Mouse (Mus musculus): ENCODE measurements at regions not wholly inside any gene's neighbourhood (a gene's known extent, or its start where the extent isn't known, plus 50 kb on each side); places are given as distances from the start of the nearest gene placed in this dataset.

DNA sequence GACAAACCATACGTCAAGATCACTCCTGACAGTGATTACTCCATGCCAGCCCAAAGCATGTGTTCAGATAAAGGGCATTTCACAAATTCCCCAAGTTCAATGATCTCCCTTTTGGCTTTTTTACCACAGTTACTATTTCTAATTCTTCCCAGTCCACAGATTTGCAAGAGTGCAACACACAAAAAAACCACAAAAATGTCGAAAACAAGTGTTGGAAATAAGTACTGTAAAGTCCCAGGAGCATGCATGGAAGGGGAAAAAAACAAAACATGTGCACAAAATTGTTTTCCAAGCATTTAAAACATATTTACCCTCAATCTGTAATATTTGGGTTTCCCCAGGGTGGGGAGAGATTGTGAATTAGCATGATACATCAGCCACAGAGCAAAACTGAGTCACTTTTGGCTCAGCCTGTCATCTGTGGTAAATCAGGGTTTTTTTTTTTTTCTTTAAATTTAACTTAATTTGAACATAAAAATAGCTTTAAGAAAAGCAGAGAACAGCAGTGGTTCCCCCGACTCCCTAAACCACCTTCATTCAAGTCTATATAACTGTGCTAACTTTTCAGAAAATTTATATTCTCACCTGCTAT lies 351.3 kb upstream of the Intu start:
- Histone ChIP-seq H3K27me3 (ENCODE audit: control insufficient read depth, insufficient read depth, low read length) (no peaks in the 10 kb centered on the region), H3K79me2 (ENCODE audit: control insufficient read depth, insufficient read depth, low read length) (no peaks in the 10 kb centered on the region), H3K27ac (replicated peaks; ENCODE audit: insufficient read depth, low read depth, low read length) (no peak overlapping the region), H3K36me3 (ENCODE audit: control insufficient read depth, insufficient read depth, low read length) (no peaks in the 10 kb centered on the region), H3K9ac (ENCODE audit: low read depth, low read length) (no peak overlapping the region), H3K4me3 (ENCODE audit: insufficient read depth, low read depth, low read length) (no peak overlapping the region), H3K4me1 (ENCODE audit: control insufficient read depth, insufficient read depth, low read length) (no peaks in the 10 kb centered on the region)
- WGBS = 71% methylated on average over 3 of the region's 3 CpGs
- no peak for TF ChIP-seq CTCF (IDR thresholded peaks at IDR 0.05; ENCODE audit: low read depth, low read length)
- no peak for TF ChIP-seq POLR2A (IDR thresholded peaks at IDR 0.05; ENCODE audit: extremely low read depth, insufficient read depth, low read length)
- DNase-seq (ENCODE audit: extremely low read depth, low read depth, low spot score) = no peak

DNA sequence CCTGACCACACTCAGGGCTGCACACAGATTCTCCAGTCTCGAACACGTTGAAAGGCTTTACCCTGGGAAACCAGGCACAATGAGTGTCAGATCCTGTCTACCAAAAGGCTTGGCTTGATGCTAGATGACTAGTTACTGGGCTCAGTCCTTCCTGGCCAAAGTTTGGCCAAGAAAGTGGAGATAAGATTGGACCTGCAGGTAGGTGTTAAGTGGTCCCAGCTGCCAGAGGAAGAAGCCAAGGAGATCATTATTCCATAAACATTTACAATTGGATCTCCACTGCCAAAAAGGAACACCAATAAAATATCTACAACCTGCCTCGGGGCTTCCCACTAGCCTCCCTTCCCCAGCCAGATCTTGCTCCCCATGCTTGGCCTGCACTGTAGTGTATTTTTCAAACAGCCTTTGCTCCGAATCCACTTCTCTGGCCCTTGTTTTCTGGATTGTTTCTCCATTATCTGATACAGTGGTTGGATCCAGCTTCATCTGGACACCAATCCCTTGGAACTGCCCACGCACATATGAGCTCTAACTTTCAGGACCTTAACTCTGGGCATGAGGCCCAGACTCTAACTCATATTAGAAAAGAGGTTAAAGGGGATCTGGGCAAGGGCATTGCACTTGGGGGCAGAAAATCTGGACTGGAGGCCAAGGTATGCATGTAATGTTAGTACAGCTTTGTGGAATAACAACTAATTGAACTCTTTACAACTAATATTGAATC lies 345.3 kb upstream of the Intu start:
- no peak overlapping the region for H3K27ac ChIP-seq (replicated peaks; ENCODE audit: insufficient read depth, low read depth, low read length)
- no peaks in the 10 kb centered on the region for H3K79me2 ChIP-seq (ENCODE audit: control insufficient read depth, insufficient read depth, low read length)
- H3K36me3 ChIP-seq (ENCODE audit: control insufficient read depth, insufficient read depth, low read length) = no peaks in the 10 kb centered on the region
- H3K27me3 ChIP-seq (ENCODE audit: control insufficient read depth, insufficient read depth, low read length) = no peaks in the 10 kb centered on the region
- peaks cover 2% of the 10 kb centered on the region for H3K4me1 ChIP-seq (ENCODE audit: control insufficient read depth, insufficient read depth, low read length)
- H3K4me3 ChIP-seq (ENCODE audit: insufficient read depth, low read depth, low read length) = no peak overlapping the region
- H3K9ac ChIP-seq (ENCODE audit: low read depth, low read length) = no peak overlapping the region
- TF ChIP-seq CTCF (IDR thresholded peaks at IDR 0.05; ENCODE audit: low read depth, low read length) (no peak), POLR2A (IDR thresholded peaks at IDR 0.05; ENCODE audit: extremely low read depth, insufficient read depth, low read length) (no peak)
- DNase-seq (ENCODE audit: extremely low read depth, low read depth, low spot score) = peak; percentile 20
- WGBS = 51% methylated on average over 5 of the region's 5 CpGs

DNA sequence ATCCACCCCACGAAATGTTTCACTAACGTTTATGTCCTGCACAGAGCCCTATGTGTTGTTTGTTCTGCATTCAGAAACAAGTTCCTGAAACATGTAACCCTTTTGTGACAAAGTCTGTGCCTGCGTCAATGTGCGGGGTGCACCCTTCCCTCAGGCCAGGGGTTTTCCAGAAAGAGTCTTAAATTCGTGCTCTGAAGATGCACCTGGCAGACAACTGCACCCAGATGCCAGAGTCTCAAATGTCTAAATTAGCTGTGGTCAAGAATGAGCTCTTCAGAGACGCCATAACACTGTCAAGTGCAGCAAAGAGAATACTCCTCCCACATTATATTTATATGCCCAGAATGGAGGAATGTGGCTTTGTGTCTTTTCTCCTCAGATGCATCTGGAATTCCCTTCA lies 341.6 kb upstream of the Intu start:
- TF ChIP-seq POLR2A (IDR thresholded peaks at IDR 0.05; ENCODE audit: extremely low read depth, insufficient read depth, low read length) (no peak), CTCF (IDR thresholded peaks at IDR 0.05; ENCODE audit: low read depth, low read length) (no peak)
- WGBS = 85% methylated on average over 6 of the region's 6 CpGs
- no peak for DNase-seq (ENCODE audit: extremely low read depth, low read depth, low spot score)

DNA sequence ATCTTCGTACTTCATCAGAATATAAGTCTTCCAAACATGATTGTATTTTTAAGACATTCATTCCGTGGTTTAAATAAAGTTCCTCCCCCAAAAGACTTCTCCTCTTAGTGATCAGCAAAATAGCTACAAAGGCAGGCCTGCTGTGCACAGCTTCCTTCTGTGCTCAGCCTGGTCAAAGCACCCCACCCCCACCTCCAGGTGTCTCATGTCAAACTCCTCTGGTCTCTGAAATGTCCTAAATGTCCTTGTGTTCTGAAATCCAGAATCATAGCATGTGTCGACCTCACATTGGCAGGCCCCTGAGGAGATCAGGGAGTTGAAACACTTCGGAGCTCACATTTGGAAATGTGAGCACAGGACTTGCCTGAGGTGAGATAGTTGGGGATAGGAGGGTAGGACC lies 341.1 kb upstream of the Intu start:
- no peaks in the 10 kb centered on the region for H3K27me3 ChIP-seq (ENCODE audit: control insufficient read depth, insufficient read depth, low read length)
- H3K9ac ChIP-seq (ENCODE audit: low read depth, low read length) = no peak overlapping the region
- H3K4me3 ChIP-seq (ENCODE audit: insufficient read depth, low read depth, low read length) = no peak overlapping the region
- H3K79me2 ChIP-seq (ENCODE audit: control insufficient read depth, insufficient read depth, low read length) = no peaks in the 10 kb centered on the region
- H3K4me1 ChIP-seq (ENCODE audit: control insufficient read depth, insufficient read depth, low read length) = peaks cover 2% of the 10 kb centered on the region
- H3K27ac ChIP-seq (replicated peaks; ENCODE audit: insufficient read depth, low read depth, low read length) = no peak overlapping the region
- H3K36me3 ChIP-seq (ENCODE audit: control insufficient read depth, insufficient read depth, low read length) = no peaks in the 10 kb centered on the region
- 85% methylated on average over 4 of the region's 4 CpGs for WGBS
- DNase-seq (ENCODE audit: extremely low read depth, low read depth, low spot score) = no peak
- no peak for TF ChIP-seq POLR2A (IDR thresholded peaks at IDR 0.05; ENCODE audit: extremely low read depth, insufficient read depth, low read length)
- TF ChIP-seq CTCF (IDR thresholded peaks at IDR 0.05; ENCODE audit: low read depth, low read length) = no peak

More for the DNA sequence above, 341.6 kb upstream of the Intu start:
- H3K36me3 ChIP-seq (ENCODE audit: control insufficient read depth, insufficient read depth, low read length) = no peaks in the 10 kb centered on the region
- H3K27ac ChIP-seq (replicated peaks; ENCODE audit: insufficient read depth, low read depth, low read length) = no peak overlapping the region
- H3K4me1 ChIP-seq (ENCODE audit: control insufficient read depth, insufficient read depth, low read length) = peaks cover 2% of the 10 kb centered on the region
- no peak overlapping the region for H3K4me3 ChIP-seq (ENCODE audit: insufficient read depth, low read depth, low read length)
- H3K27me3 ChIP-seq (ENCODE audit: control insufficient read depth, insufficient read depth, low read length) = no peaks in the 10 kb centered on the region
- H3K9ac ChIP-seq (ENCODE audit: low read depth, low read length) = no peak overlapping the region
- no peaks in the 10 kb centered on the region for H3K79me2 ChIP-seq (ENCODE audit: control insufficient read depth, insufficient read depth, low read length)

DNA sequence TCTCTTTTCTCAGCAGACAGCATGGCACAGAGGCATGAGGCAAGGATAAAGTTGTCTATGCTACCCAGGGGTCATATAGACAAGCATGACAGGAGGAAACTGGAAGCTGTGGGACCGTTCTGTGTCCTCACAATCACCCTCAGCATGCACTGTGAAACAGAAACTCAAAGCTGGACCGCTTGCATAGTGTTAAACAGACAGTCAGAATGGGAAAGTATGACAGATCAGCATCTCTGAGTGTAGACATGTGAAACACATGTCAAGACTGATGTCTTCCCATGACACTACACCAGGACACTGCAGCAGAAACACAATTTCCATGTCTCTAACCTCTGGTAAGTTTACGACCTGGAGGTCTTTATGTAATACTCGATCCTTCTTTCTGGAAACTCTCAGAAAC lies 330.9 kb upstream of the Intu start:
- Histone ChIP-seq H3K4me1 (ENCODE audit: control insufficient read depth, insufficient read depth, low read length) (no peaks in the 10 kb centered on the region), H3K27ac (replicated peaks; ENCODE audit: insufficient read depth, low read depth, low read length) (no peak overlapping the region), H3K36me3 (ENCODE audit: control insufficient read depth, insufficient read depth, low read length) (no peaks in the 10 kb centered on the region), H3K27me3 (ENCODE audit: control insufficient read depth, insufficient read depth, low read length) (no peaks in the 10 kb centered on the region), H3K79me2 (ENCODE audit: control insufficient read depth, insufficient read depth, low read length) (no peaks in the 10 kb centered on the region), H3K9ac (ENCODE audit: low read depth, low read length) (no peak overlapping the region), H3K4me3 (ENCODE audit: insufficient read depth, low read depth, low read length) (no peak overlapping the region)
- 85% methylated on average over 4 of the region's 4 CpGs for WGBS
- TF ChIP-seq POLR2A (IDR thresholded peaks at IDR 0.05; ENCODE audit: extremely low read depth, insufficient read depth, low read length) (no peak), CTCF (IDR thresholded peaks at IDR 0.05; ENCODE audit: low read depth, low read length) (no peak)
- no peak for DNase-seq (ENCODE audit: extremely low read depth, low read depth, low spot score)

DNA sequence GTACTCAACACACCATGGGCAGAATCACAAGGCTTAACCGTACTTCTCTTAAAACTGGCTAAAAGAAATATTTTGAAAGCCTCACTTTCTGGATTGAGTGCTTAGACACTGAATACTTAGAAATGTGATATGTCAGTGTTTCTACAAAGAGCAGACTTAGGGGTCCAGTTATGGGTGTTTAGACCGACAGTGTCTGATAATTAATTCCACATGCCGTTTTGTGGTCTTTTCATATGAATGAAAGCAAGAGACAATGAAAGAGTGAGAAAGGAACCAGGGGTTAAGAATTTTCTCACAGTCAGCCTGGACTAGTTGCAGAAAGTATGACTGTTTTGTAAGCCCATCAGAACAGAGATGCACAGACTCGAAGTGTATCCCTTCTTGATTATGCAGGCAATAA lies 324.8 kb upstream of the Intu start:
- no peaks in the 10 kb centered on the region for H3K36me3 ChIP-seq (ENCODE audit: control insufficient read depth, insufficient read depth, low read length)
- H3K27me3 ChIP-seq (ENCODE audit: control insufficient read depth, insufficient read depth, low read length) = no peaks in the 10 kb centered on the region
- 94% methylated on average over 4 of the region's 4 CpGs for WGBS
- no peak for TF ChIP-seq POLR2A (IDR thresholded peaks at IDR 0.05; ENCODE audit: extremely low read depth, insufficient read depth, low read length)
- TF ChIP-seq CTCF (IDR thresholded peaks at IDR 0.05; ENCODE audit: low read depth, low read length) = no peak
- no peaks in the 10 kb centered on the region for H3K79me2 ChIP-seq (ENCODE audit: control insufficient read depth, insufficient read depth, low read length)
- H3K4me3 ChIP-seq (ENCODE audit: insufficient read depth, low read depth, low read length) = no peak overlapping the region
- no peak overlapping the region for H3K27ac ChIP-seq (replicated peaks; ENCODE audit: insufficient read depth, low read depth, low read length)
- no peaks in the 10 kb centered on the region for H3K4me1 ChIP-seq (ENCODE audit: control insufficient read depth, insufficient read depth, low read length)
- DNase-seq (ENCODE audit: extremely low read depth, low read depth, low spot score) = no peak
- no peak overlapping the region for H3K9ac ChIP-seq (ENCODE audit: low read depth, low read length)

Data from liver, adult 2 months (tissue).